Mouse (Mus musculus): ENCODE data around the gene Palm3. TPM values are rescaled to one million over a fixed set of nuclear protein-coding genes. Genes with fewer than 3 reads are reported as not detected.
A peak's percentile ranks its signal among the peaks of the same experiment; 100 is the strongest.
"Not testable (repeated sequence)": the region's sequence is repeated elsewhere in the genome, so short reads cannot be mapped to it uniquely, and the experiment has no call there.

The Palm3 gene
- total RNA-seq (2021), result 1 to 10 TPM in 1 of 2 experiments, under 1 TPM in 1; 0.99 to 1.1 TPM
- long read RNA-seq, experiment 1, result 0 reads
- long read RNA-seq, experiment 2, result 0 reads

DNA sequence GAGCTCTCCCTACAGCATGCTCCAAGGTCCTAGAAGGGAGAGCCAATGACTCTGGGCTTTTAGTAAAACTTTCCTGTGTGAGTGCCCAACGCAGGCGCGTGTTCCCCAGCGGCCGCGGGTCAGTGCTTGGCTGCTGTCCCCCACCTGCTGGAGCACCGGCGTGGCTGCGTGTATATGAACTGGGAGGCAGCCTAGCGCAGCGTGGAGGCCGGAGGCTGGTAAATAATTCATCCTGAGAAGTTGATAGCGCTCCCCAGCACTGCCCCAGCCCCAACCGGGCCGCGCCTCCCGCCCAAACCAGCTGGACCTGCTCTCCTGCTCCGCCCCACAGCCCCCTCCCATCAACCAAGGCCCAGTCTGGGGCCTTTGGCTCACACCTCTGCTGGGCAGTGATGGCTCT lies at the start of gene Palm3:
Gene Palm3, plus strand, starts transcription at position 376 of the 400 bp plus-strand sequence.
- DNase-seq, result no peak

DNA sequence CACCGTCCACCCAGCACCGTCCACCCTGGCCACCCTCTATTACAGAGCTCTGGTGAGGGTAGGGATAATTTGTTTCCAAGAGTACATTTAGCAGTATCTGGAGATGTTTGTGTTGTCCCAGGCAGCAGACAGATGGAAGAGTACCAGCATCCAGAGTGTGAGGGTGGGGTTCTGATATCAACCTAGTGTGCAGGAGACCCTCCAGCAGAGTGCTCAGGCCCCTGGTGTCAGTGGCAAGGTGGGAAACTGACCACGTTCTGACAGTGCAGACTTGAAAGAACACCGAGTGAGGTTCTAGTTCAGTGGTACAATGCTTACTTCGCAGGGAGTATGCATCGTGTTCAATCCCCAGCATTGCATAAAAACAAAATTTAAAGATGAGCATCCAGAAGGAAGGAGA lies 49.6 kb upstream of the Palm3 start:
- no peak for DNase-seq

GRCm38 (mm10) chr8:83972150-83973120 lies 48.8 kb upstream of the Palm3 start, which contains the start of gene Prkaca:
Gene Prkaca, plus strand, starts transcription at chr8:83972993.
- DNase-seq, result peak; percentile 94

GRCm38 (mm10) chr8:83973161-83974031 lies 47.9 kb upstream of the Palm3 start:
- DNase-seq, result peak; percentile 50

DNA sequence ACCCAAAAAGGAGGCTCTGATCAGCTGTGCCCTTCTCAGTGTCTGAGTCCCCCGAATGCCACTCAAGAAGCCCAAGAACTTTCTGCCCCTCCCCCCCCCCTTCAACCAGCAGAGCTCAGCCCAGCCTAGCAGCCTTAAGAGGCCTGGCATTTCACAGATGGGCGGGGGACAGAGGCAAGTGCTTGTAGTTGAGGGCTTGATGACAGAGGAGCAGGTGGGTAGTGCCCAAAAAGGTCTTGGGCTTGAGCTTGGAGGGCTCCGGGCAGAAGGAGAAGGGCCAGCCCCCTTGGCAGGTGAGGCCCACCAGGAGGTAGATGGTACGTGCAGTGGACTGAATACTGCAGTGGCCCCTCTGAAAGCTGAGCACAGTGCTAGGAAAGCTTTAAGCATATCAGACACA lies 46.8 kb upstream of the Palm3 start:
- DNase-seq, result no peak

DNA sequence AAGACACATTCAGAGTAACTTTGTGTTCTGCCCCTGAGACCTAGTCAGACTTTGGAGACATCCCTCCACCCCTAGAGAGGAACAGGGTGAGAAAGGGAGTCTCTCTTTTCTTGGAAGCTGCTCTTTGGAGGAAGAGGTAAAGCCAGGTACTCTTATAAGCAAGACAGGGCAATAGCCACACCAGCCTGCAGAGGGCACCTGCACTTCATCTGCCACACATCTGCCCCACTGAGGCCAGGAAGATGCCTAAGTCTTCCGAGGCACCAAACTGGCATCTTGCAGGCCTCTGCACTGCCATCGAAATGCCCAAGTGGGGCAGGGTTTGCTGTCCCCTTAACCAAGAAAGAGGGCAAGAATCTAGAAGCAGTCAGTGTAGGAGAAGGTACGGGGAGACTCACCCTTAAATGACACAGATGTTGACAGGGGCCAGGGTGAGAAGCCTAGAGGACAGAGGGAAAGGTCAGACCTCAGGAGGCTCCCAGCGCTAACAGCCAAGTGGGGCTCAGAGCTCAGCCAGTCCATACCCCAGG lies 45.1 kb upstream of the Palm3 start:
- no peak for DNase-seq

DNA sequence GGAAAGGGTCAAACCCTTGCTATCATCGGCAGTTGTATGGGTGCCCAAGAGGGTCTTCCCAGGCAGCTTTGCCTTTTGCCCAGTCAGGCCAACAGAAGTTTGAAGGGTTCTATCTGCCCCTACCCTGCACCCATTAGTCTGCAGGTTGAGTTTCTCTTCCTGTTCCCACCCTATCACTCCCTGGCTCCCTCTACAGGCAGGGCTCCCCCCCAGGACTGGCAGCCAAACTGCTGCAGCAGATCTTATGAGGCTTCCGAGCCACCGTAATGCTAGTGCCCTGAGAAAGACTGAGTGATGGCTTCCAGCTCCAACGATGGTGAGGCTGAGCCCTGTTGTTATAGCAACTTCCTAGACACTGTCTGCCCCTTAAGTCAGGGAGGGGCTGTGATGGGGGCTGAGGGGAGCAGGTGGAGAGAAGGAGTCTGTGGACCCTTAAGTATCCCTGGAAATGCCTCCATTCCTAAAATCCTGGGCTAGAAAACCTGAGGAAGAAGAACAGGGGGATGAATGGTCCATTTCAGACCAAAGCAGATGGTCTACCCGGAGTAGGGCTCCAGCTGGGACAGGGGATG lies 44.4 kb upstream of the Palm3 start:
- no peak for DNase-seq

DNA sequence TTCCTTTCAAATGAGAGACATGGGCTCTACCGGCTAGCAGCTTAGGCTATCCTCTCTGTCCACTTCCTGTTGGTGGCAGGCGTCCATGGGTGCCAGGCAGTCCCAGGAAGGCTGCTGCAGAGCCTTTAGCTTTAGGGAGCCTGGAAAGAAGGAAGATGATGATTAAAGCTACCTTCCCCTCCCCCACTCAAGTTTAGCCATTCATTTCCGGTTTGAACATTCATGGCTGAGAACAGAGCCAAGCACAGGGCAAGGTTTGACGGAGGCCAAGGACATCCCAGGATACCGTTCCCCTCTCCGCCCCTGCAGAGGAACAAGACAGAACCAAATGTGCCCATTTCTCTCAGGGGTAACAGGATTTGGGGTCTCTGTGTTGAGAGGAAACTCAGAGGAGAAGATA lies 43.6 kb upstream of the Palm3 start:
- no peak for DNase-seq

GRCm38 (mm10) chr8:83978200-83978599 lies 43.1 kb upstream of the Palm3 start:
- DNase-seq, result no peak

DNA sequence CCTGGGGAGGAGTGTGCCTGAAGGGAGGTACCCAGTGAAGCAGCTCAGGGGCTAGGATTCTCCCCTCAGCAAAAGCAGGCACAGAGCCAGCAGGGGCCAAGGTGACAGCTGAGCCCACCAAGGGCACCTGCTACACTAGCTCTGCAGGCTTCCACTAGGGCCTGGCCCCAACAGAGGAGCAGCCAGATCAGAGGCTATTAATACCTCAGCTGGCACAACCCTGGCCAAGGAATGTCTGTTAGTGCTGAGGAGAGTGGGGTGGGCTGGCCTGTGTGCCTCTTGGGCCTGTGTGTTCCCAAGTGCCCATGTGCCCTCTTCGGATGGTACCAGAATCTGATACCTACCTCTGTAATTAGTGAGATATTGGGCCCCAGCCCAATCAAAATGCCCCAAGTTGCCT lies 41.0 kb upstream of the Palm3 start:
- DNase-seq, result peak; percentile 56

- peak; percentile 73 for DNase-seq
Observed at GRCm38 (mm10) chr8:83980845-83981244, 40.4 kb upstream of the Palm3 start.

DNA sequence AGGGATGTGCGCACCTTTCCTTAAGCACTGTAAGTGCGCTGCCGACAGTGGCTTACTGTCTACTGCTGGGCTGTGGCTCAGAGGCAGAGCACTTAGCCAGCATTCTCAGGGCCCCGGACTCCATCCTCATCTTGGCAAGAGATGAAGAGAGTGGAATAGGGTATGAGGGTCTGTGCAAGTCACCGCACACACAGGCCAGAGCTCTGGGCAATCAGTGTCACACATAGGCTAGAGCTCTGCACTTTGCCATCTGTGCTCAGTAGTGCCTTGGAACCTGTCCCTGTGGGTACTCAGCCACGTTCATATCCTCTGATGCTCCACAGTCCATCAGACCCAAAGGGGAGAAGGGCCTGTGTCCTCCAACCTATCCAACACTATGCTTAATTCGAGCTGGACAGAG lies 39.7 kb upstream of the Palm3 start:
- no peak for DNase-seq

DNA sequence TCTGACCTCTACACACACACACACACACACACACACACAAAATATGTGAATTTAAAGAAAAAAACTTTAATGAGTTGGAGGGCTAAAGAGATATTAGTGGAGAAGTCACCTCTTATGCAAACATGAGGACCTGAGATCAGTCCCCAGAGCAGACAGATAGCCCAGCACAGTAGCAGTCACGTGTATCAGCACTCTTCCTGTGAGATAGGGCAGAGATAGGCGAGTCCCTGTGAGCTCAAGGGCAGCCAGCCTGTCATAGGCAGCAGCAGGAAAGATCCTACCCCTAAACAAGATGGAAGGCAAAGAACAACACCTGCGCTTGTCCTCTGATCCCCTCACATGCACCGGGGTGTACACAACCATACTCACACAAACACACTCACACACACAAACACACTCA lies 38.8 kb upstream of the Palm3 start:
- DNase-seq, result no peak

DNA sequence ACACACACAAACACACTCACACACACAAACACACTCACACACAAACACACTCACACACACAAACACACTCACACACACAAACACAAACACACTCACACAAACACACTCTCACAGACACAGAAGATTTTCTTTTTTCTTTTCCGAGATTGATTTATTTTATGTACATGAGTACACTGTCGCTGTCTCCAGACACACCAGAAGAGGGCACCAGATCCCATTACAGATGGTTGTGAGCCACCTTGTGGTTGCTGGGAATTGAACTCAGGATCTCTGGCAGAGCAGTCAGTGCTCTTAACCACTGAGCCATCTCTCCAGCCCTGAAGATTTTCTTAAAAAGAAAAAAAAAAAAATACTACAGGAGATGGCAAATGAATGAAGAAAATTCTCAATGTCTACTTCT lies 38.0 kb upstream of the Palm3 start:
- not testable (repeated sequence) for DNase-seq

GRCm38 (mm10) chr8:83989243-83989642 lies 32.0 kb upstream of the Palm3 start:
- DNase-seq, result no peak

GRCm38 (mm10) chr8:83990170-83990569 lies 31.1 kb upstream of the Palm3 start:
- DNase-seq, result no peak

GRCm38 (mm10) chr8:83992488-83992887 lies 28.8 kb upstream of the Palm3 start:
- DNase-seq, result no peak

DNA sequence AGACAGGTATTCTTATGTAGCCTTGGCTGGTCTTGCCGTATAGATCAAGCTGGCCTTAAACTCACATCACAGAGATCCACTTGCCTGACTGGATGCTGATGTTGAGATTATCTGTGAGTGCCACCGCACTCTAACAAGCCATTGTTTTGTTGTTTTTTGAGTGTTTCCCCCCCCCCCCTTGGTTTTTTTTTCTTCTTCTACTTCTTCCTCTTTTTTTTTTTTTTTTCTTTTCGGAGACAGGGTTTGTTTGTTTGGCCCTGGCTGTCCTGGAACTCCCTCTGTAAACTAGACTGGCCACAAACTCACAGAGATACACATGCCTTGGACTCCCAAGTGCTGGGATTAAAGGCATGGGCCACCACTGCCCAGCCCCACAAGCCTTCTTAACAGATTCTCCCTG lies 27.2 kb upstream of the Palm3 start:
- DNase-seq, result no peak

DNA sequence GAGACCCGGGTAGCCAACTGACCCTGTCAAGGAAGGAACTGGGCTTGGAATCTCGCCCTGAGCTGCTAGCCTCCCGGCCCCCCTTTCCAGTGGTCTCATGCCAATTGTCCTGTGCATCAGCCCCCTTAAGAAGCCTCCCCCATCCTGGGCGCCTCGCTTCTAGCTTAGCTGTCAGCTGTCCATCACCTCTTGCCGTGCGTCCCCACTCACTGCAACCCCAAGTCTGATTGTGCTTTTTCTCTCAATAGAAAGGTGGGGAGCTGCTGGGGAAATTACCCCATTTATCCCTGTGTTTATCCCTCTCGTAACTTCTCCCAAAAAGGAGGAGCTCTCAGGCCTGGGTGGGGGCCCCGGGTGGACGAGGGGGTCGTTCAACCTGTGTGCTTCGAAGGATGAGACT lies 25.3 kb upstream of the Palm3 start:
- DNase-seq, result no peak

GRCm38 (mm10) chr8:83996567-83997505 lies 24.4 kb upstream of the Palm3 start:
- peak; percentile 87 for DNase-seq
